In genomic region chr4:80463615-80464014, GRCm38 (mm10) we compare ENCODE assay signal across 16 mouse cellular contexts.
DNase-seq lines count a peak whose midpoint lies in the region; TF ChIP-seq lines count a peak whose summit lies in the region.
"Had no signal": no experiment of that assay in that cellular context is flagged by ENCODE, and none has a peak within 500 bp of the region (broad histone marks: within the 10 kb centered on the region; RNA-seq: fewer than 3 reads in every experiment).

No protein-coding gene starts in this region.

- H3K27me3 ChIP-seq in embryonic facial prominence, embryonic 10.5 days (replicated peaks; ENCODE audit: low read depth, poor library complexity, severe bottlenecking) = no peaks in the 10 kb centered on the region
- H3K27me3 ChIP-seq: forebrain, embryonic 12.5 days; heart, embryonic 12.5 days; hindbrain, embryonic 12.5 days; limb, embryonic 15.5 days; midbrain, embryonic 12.5 days had no signal

- peak; percentile 1 for DNase-seq in adrenal gland, postnatal 10 days
- no peak for DNase-seq in adrenal gland, adult 8-10 months
- DNase-seq in layer of hippocampus, adult 2 months (ENCODE audit: low spot score in 2 of 2) = no peak
- DNase-seq in layer of hippocampus, adult 18-20 months (ENCODE audit: low spot score in 2 of 2) = no peak
- DNase-seq in ES-CJ7 (ENCODE audit: low read depth, low spot score) = peak; percentile 60
- DNase-seq in embryonic facial prominence, embryonic 10.5 days (ENCODE audit: low spot score) = peak; percentile 9
- DNase-seq in layer of hippocampus, postnatal 36 days = no peak
- no peak for DNase-seq in adrenal gland, adult 18-20 months (ENCODE audit: low spot score in 2 of 2)
- DNase-seq: adrenal gland, adult 2 months; gastrocnemius, postnatal 14 days; kidney, adult 9 months had no signal

- TF ChIP-seq CTCF in layer of hippocampus, adult 2 months (conservative IDR thresholded peaks at IDR 0.05) = peak; percentile 57

- no peak overlapping the region for H3K4me3 ChIP-seq in layer of hippocampus, adult 2 months
- no peak overlapping the region for H3K4me3 ChIP-seq in embryonic facial prominence, embryonic 10.5 days
- H3K4me3 ChIP-seq: forebrain, embryonic 12.5 days; heart, embryonic 12.5 days; hindbrain, embryonic 12.5 days; limb, embryonic 15.5 days; midbrain, embryonic 12.5 days had no signal

- no peak overlapping the region for H3K27ac ChIP-seq in layer of hippocampus, adult 2 months
- no peak overlapping the region for H3K27ac ChIP-seq in embryonic facial prominence, embryonic 10.5 days (replicated peaks)
- H3K27ac ChIP-seq: forebrain, embryonic 12.5 days; hindbrain, embryonic 12.5 days; limb, embryonic 15.5 days; midbrain, embryonic 12.5 days had no signal

- no peaks in the 10 kb centered on the region for H3K9me3 ChIP-seq in embryonic facial prominence, embryonic 10.5 days
- H3K9me3 ChIP-seq: forebrain, embryonic 12.5 days; hindbrain, embryonic 12.5 days; limb, embryonic 15.5 days; midbrain, embryonic 12.5 days had no signal

- no peaks in the 10 kb centered on the region for H3K36me3 ChIP-seq in embryonic facial prominence, embryonic 10.5 days (replicated peaks)
- H3K36me3 ChIP-seq: forebrain, embryonic 12.5 days; heart, embryonic 12.5 days; hindbrain, embryonic 12.5 days; limb, embryonic 15.5 days; midbrain, embryonic 12.5 days had no signal

- WGBS in embryonic facial prominence, embryonic 10.5 days = 77% methylated on average over 1 of the region's 1 CpGs

- no peaks in the 10 kb centered on the region for H3K4me1 ChIP-seq in embryonic facial prominence, embryonic 10.5 days
- H3K4me1 ChIP-seq: forebrain, embryonic 12.5 days; heart, embryonic 12.5 days; hindbrain, embryonic 12.5 days; limb, embryonic 15.5 days; midbrain, embryonic 12.5 days had no signal

Comparison
In these comparisons a context has a peak if more than half of its experiments do, and no peak if none do; other contexts are left out.
1. DNase-seq: peak in adrenal gland, postnatal 10 days (single experiment), ES-CJ7 (single experiment) and embryonic facial prominence, embryonic 10.5 days (single experiment); none in adrenal gland, adult 8-10 months (single experiment), layer of hippocampus, adult 2 months (0 of 2), layer of hippocampus, adult 18-20 months (0 of 2), layer of hippocampus, postnatal 36 days (0 of 2) and adrenal gland, adult 18-20 months (0 of 2).